Mouse (Mus musculus): Measurements from ENCODE around the gene Vangl1.
A peak's percentile ranks its signal among the peaks of the same experiment; 100 is the strongest.

The Vangl1 gene

GRCm38 (mm10) chr3:102141451-102141850, 63.0 kb downstream of the Vangl1 start:
- no peak for DNase-seq

- no peak for DNase-seq
Observed at GRCm38 (mm10) chr3:102140606-102141005, 63.9 kb downstream of the Vangl1 start.

- peak; percentile 31 to 40 for DNase-seq
Observed at GRCm38 (mm10) chr3:102138899-102139298, 65.6 kb downstream of the Vangl1 start.

GRCm38 (mm10) chr3:102137158-102137557, 67.3 kb downstream of the Vangl1 start:
- DNase-seq: no peak

- DNase-seq: peak; percentile 51 to 58
Observed at GRCm38 (mm10) chr3:102135389-102136113, 68.9 kb downstream of the Vangl1 start.

- DNase-seq: no peak
Observed at GRCm38 (mm10) chr3:102131627-102132324, 72.7 kb downstream of the Vangl1 start.

GRCm38 (mm10) chr3:102130478-102130877, 74.0 kb downstream of the Vangl1 start:
- peak; percentile 26 to 34 for DNase-seq

GRCm38 (mm10) chr3:102128242-102128641, 76.3 kb downstream of the Vangl1 start:
- no peak for DNase-seq

GRCm38 (mm10) chr3:102127114-102127513, 77.4 kb downstream of the Vangl1 start:
- DNase-seq: no peak

- no peak for DNase-seq
Observed at GRCm38 (mm10) chr3:102125546-102125945, 78.9 kb downstream of the Vangl1 start.

- peak in 1 of 2 experiments; percentile 14 for DNase-seq
Observed at GRCm38 (mm10) chr3:102123654-102124053, 80.8 kb downstream of the Vangl1 start.

GRCm38 (mm10) chr3:102122046-102122445, 82.4 kb downstream of the Vangl1 start:
- peak; percentile 55 to 58 for DNase-seq

- DNase-seq: no peak
Observed at GRCm38 (mm10) chr3:102120947-102121346, 83.5 kb downstream of the Vangl1 start.

GRCm38 (mm10) chr3:102111979-102112599, 92.4 kb downstream of the Vangl1 start:
- DNase-seq: no peak

- DNase-seq: no peak
Observed at GRCm38 (mm10) chr3:102108201-102108600, 96.3 kb downstream of the Vangl1 start.

- DNase-seq: no peak
Observed at GRCm38 (mm10) chr3:102103811-102104565, 100.5 kb downstream of the Vangl1 start.
